Mouse (Mus musculus) ovary, postnatal 10 days (tissue): Measurements from ENCODE around the gene Gipr.
"Not testable (repeated sequence)": the region's sequence is repeated elsewhere in the genome, so short reads cannot be mapped to it uniquely, and the experiment has no call there.

Source experiments
- DNase-seq: peaks from one replicate; pipeline ENCODE4 v3.0.0; 2022; ENCODE audit warnings: low spot score

Gene Gipr

GRCm38 (mm10) chr7:19178443-19179092 lies 12.6 kb upstream of the Gipr start:
- no peak for DNase-seq

GRCm38 (mm10) chr7:19178035-19178434 lies 12.1 kb upstream of the Gipr start:
- no peak for DNase-seq

GRCm38 (mm10) chr7:19177216-19177615 lies 11.3 kb upstream of the Gipr start:
- no peak for DNase-seq

GRCm38 (mm10) chr7:19176516-19176947 lies 10.6 kb upstream of the Gipr start:
- no peak for DNase-seq

- no peak for DNase-seq
These were observed 10.0 kb upstream of the Gipr start, which contains the start of gene Eml2 for GRCm38 (mm10) chr7:19175708-19176515. Gene Eml2 (plus strand): TSS chr7:19176421.

GRCm38 (mm10) chr7:19172874-19173273 lies 6.9 kb upstream of the Gipr start:
- peak; percentile 77 for DNase-seq

GRCm38 (mm10) chr7:19171831-19172230 lies 5.9 kb upstream of the Gipr start:
- no peak for DNase-seq

- no peak for DNase-seq
These were observed 4.2 kb upstream of the Gipr start for GRCm38 (mm10) chr7:19170142-19170541.

GRCm38 (mm10) chr7:19169506-19169905 lies 3.6 kb upstream of the Gipr start:
- no peak for DNase-seq

- no peak for DNase-seq
These were observed 1.1 kb upstream of the Gipr start for GRCm38 (mm10) chr7:19166990-19167389.

- DNase-seq: no peak
These were observed 949 bp downstream of the Gipr start for GRCm38 (mm10) chr7:19164978-19165377.

- no peak for DNase-seq
These were observed 1.7 kb downstream of the Gipr start for GRCm38 (mm10) chr7:19164189-19164588.

GRCm38 (mm10) chr7:19163752-19164151 lies 2.2 kb downstream of the Gipr start:
- no peak for DNase-seq

- no peak for DNase-seq
These were observed 3.0 kb downstream of the Gipr start for GRCm38 (mm10) chr7:19162928-19163327.

GRCm38 (mm10) chr7:19160115-19160514 lies 5.8 kb downstream of the Gipr start:
- no peak for DNase-seq

- DNase-seq: no peak
These were observed 6.5 kb downstream of the Gipr start for GRCm38 (mm10) chr7:19159411-19159810.

GRCm38 (mm10) chr7:19158601-19159000 lies 7.3 kb downstream of the Gipr start:
- DNase-seq: no peak

- peak; percentile 88 for DNase-seq
These were observed 8.6 kb downstream of the Gipr start for GRCm38 (mm10) chr7:19157160-19157800.

GRCm38 (mm10) chr7:19155825-19156475 lies 10.0 kb downstream of the Gipr start:
- DNase-seq: no peak

- no peak for DNase-seq
These were observed 11.1 kb downstream of the Gipr start for GRCm38 (mm10) chr7:19154796-19155195.

GRCm38 (mm10) chr7:19151121-19151520 lies 14.8 kb downstream of the Gipr start:
- DNase-seq: not testable (repeated sequence)

- peak; percentile 90 for DNase-seq
These were observed 16.3 kb downstream of the Gipr start, which contains the start of gene Snrpd2 for GRCm38 (mm10) chr7:19149626-19150025. Gene Snrpd2 (plus strand): TSS chr7:19149722.
